Mouse (Mus musculus): ENCODE measurements at regions not wholly inside any gene's neighbourhood (a gene's known extent, or its start where the extent isn't known, plus 50 kb on each side); places are given as distances from the start of the nearest gene placed in this dataset.

DNA sequence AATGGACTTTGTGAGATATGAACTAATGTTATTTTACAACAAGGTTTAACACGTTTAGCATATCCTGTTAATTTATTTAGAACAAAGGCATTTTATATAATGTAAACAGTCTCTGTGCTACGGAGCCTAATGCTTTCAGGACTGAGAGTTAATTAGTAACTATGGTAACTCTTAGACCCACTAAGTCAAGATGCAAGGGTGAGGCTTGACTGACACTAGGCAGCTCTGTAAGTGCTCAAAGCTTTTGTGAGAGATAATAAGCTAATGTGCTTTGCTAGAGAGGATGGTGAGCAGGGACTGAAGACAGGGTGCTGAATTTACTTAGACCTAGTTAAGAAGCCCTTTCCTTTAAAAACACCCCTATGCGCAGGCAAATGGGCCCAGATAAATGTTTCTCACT, 253.8 kb upstream of the Nrsn1 start:
- Histone ChIP-seq H3K4me3 (ENCODE audit: control insufficient read depth in 1 of 2, insufficient read depth in 1 of 2, low read depth in 2 of 2, low read length in 2 of 2) (no peak overlapping the region), H3K9me3 (replicated peaks; ENCODE audit: insufficient read depth, low read length) (no peaks in the 10 kb centered on the region), H3K9ac (ENCODE audit: control insufficient read depth, low read depth, low read length, poor library complexity, severe bottlenecking) (no peak overlapping the region), H3K27me3 (ENCODE audit: control insufficient read depth in 1 of 2, insufficient read depth in 2 of 2, low read length in 2 of 2) (no peaks in the 10 kb centered on the region), H3K79me2 (ENCODE audit: control insufficient read depth, insufficient read depth, low read length, poor library complexity) (no peaks in the 10 kb centered on the region), H3K27ac (ENCODE audit: control insufficient read depth, low read depth, low read length) (no peak overlapping the region), H3K4me1 (ENCODE audit: control insufficient read depth in 1 of 2, insufficient read depth in 2 of 2, low read length in 2 of 2) (no peaks in the 10 kb centered on the region), H3K36me3 (ENCODE audit: control insufficient read depth in 1 of 2, insufficient read depth in 2 of 2, low read length in 2 of 2) (no peaks in the 10 kb centered on the region)
- TF ChIP-seq POLR2A (IDR thresholded peaks at IDR 0.05; ENCODE audit: control insufficient read depth in 1 of 2, insufficient read depth in 1 of 2, low read depth in 1 of 2, low read length in 2 of 2, poor library complexity in 1 of 2): no peak
- TF ChIP-seq POLR2AphosphoS2 (IDR thresholded peaks at IDR 0.05; ENCODE audit: low read length): no peak
- no peak for TF ChIP-seq MAZ (IDR thresholded peaks at IDR 0.05; ENCODE audit: low read depth, low read length)
- TF ChIP-seq SIN3A (IDR thresholded peaks at IDR 0.05; ENCODE audit: low read length): no peak
- no peak for TF ChIP-seq TAL1 (IDR thresholded peaks at IDR 0.05; ENCODE audit: low read length)
- no peak for DNase-seq (ENCODE audit: low read depth, low spot score)

- Histone ChIP-seq H3K27ac (ENCODE audit: control insufficient read depth, low read depth, low read length) (no peak overlapping the region), H3K79me2 (ENCODE audit: control insufficient read depth, insufficient read depth, low read length, poor library complexity) (no peaks in the 10 kb centered on the region), H3K27me3 (ENCODE audit: control insufficient read depth in 1 of 2, insufficient read depth in 2 of 2, low read length in 2 of 2) (no peaks in the 10 kb centered on the region), H3K9me3 (replicated peaks; ENCODE audit: insufficient read depth, low read length) (no peaks in the 10 kb centered on the region), H3K9ac (ENCODE audit: control insufficient read depth, low read depth, low read length, poor library complexity, severe bottlenecking) (no peak overlapping the region), H3K4me3 (ENCODE audit: control insufficient read depth in 1 of 2, insufficient read depth in 1 of 2, low read depth in 2 of 2, low read length in 2 of 2) (no peak overlapping the region), H3K4me1 (ENCODE audit: control insufficient read depth in 1 of 2, insufficient read depth in 2 of 2, low read length in 2 of 2) (no peaks in the 10 kb centered on the region), H3K36me3 (ENCODE audit: control insufficient read depth in 1 of 2, insufficient read depth in 2 of 2, low read length in 2 of 2) (no peaks in the 10 kb centered on the region)
- no peak for DNase-seq (ENCODE audit: low read depth, low spot score)
- TF ChIP-seq MAFK (IDR thresholded peaks at IDR 0.05; ENCODE audit: borderline replicate concordance, low read depth, low read length) (no peak), ELF1 (IDR thresholded peaks at IDR 0.05; ENCODE audit: low read depth, low read length) (no peak), SMC3 (IDR thresholded peaks at IDR 0.05; ENCODE audit: low read depth, low read length) (no peak), E2F4 (IDR thresholded peaks at IDR 0.05; ENCODE audit: borderline replicate concordance, low read depth, low read length) (no peak), MYB (IDR thresholded peaks at IDR 0.05; ENCODE audit: low read depth, low read length) (no peak), CHD2 (IDR thresholded peaks at IDR 0.05; ENCODE audit: low read length) (no peak), MYC (IDR thresholded peaks at IDR 0.05; ENCODE audit: low read depth, low read length) (no peak), MEF2A (IDR thresholded peaks at IDR 0.05; ENCODE audit: extremely low read depth, insufficient replicate concordance, low read depth, low read length, poor library complexity, severe bottlenecking) (no peak), HCFC1 (IDR thresholded peaks at IDR 0.05; ENCODE audit: low read depth, low read length) (no peak), USF1 (IDR thresholded peaks at IDR 0.05; ENCODE audit: low read depth, low read length) (no peak), UBTF (IDR thresholded peaks at IDR 0.05; ENCODE audit: borderline replicate concordance, insufficient read depth, low read depth, low read length) (no peak), ZMIZ1 (IDR thresholded peaks at IDR 0.05; ENCODE audit: low read depth, low read length) (no peak), ZNF384 (IDR thresholded peaks at IDR 0.05; ENCODE audit: low read depth, low read length) (no peak), SIN3A (IDR thresholded peaks at IDR 0.05; ENCODE audit: low read length) (no peak), ZC3H11A (IDR thresholded peaks at IDR 0.05; ENCODE audit: low read depth, low read length) (no peak)
Observed at GRCm38 (mm10) chr13:25507355-25507754, 237.1 kb upstream of the Nrsn1 start.

All from MEL (cell line).